Mouse (Mus musculus) embryonic facial prominence, embryonic 11.5 days (tissue): ENCODE results near the gene Ccdc3. TPM values are rescaled to one million over a fixed set of nuclear protein-coding genes. Genes with fewer than 3 reads are reported as not detected.
A peak's percentile ranks its signal among the peaks of the same experiment; 100 is the strongest.

Source experiments
- ATAC-seq: fragments of 200-750 bp; cut with Nextera tagmentation; replicated peaks from 2 replicates; pipeline ENCODE4 v1.8.0; 2017; ENCODE audit warnings: low read depth; ENCODE audit not compliant: insufficient number of reproducible peaks, low FRiP score, low TSS enrichment
- DNase-seq: peaks from one replicate; pipeline ENCODE4 v3.0.0-alpha.2; 2015; ENCODE audit warnings: low spot score
- H3K27ac ChIP-seq: fragments of 300-500 bp; sonication (generic); replicated peaks from 2 replicates; pipeline ENCODE4 v1.5.1; 2014; ENCODE audit warnings: mild to moderate bottlenecking, low read depth, low read length, control low read depth
- H3K27me3 ChIP-seq: fragments of 300-500 bp; sonication (generic); 2 replicates; pipeline ENCODE4 v1.6.1; 2014; ENCODE audit warnings: mild to moderate bottlenecking, low read length, moderate library complexity, mixed read lengths; ENCODE audit not compliant: control insufficient read depth, insufficient read depth
- H3K36me3 ChIP-seq: fragments of 300-500 bp; sonication (generic); replicated peaks from 2 replicates; pipeline ENCODE4 v1.6.1; 2014; ENCODE audit warnings: low read depth, mild to moderate bottlenecking, low read length, moderate library complexity, mixed read lengths; ENCODE audit not compliant: control insufficient read depth, insufficient read depth
- H3K4me1 ChIP-seq: fragments of 300-500 bp; sonication (generic); 2 replicates; pipeline ENCODE4 v1.6.1; 2014; ENCODE audit warnings: low read length, mixed read lengths; ENCODE audit not compliant: control insufficient read depth, insufficient read depth
- H3K4me2 ChIP-seq: fragments of 300-500 bp; sonication (generic); 2 replicates; pipeline ENCODE4 v1.6.1; 2014; ENCODE audit warnings: low read depth, mild to moderate bottlenecking, control low read depth, low read length, moderate library complexity
- H3K4me3 ChIP-seq: fragments of 300-500 bp; sonication (generic); 2 replicates; pipeline ENCODE4 v1.5.1; 2014; ENCODE audit warnings: low read depth, low read length, control low read depth
- H3K9ac ChIP-seq: fragments of 300-500 bp; sonication (generic); replicated peaks from 2 replicates; pipeline ENCODE4 v1.6.1; 2014; ENCODE audit warnings: mild to moderate bottlenecking, control low read depth, low read length
- H3K9me3 ChIP-seq: fragments of 300-500 bp; sonication (generic); replicated peaks from 2 replicates; pipeline ENCODE4 v1.6.1; 2016; ENCODE audit warnings: mild to moderate bottlenecking, low read length, inconsistent platforms, mixed read lengths; ENCODE audit not compliant: control insufficient read depth
- WGBS: fragments of 180-500 bp; shearing (Covaris S2); extraction: QIAGEN DNeasy Blood & Tissue Kit; methylation state at CpG from one replicate; pipeline ENCODE4 v1.1.7; 2014; 5-methylcytosine and 5-hydroxymethylcytosine counted together
- polyA plus RNA-seq: library from polyadenylated mRNA; unstranded; fragments of >200 nt; fragmentation: Nextera tagmentation; extraction: Ambion mirVana; gene quantifications from 2 replicates; pipeline ENCODE4 v1.2.1, GENCODE M21; 2014

Gene Ccdc3
- polyA plus RNA-seq, 1 experiment from 2014 or later: 2.4 TPM

- H3K4me2 ChIP-seq: no peak overlapping the region
- no peak for ATAC-seq
- no peak overlapping the region for H3K27ac ChIP-seq
- no peaks in the 10 kb centered on the region for H3K36me3 ChIP-seq
- no peaks in the 10 kb centered on the region for H3K4me1 ChIP-seq
- H3K9ac ChIP-seq: no peak overlapping the region
- H3K4me3 ChIP-seq: no peak overlapping the region
- WGBS: 75% methylated on average over 1 of the region's 1 CpGs
- H3K27me3 ChIP-seq: no peaks in the 10 kb centered on the region
- no peaks in the 10 kb centered on the region for H3K9me3 ChIP-seq
- DNase-seq: no peak
Observed at GRCm38 (mm10) chr2:5203146-5203545, 65.6 kb downstream of the Ccdc3 start.

- Histone ChIP-seq H3K9ac (no peak overlapping the region), H3K4me2 (no peak overlapping the region), H3K4me1 (no peaks in the 10 kb centered on the region), H3K4me3 (no peak overlapping the region), H3K27me3 (no peaks in the 10 kb centered on the region), H3K27ac (no peak overlapping the region), H3K36me3 (no peaks in the 10 kb centered on the region), H3K9me3 (no peaks in the 10 kb centered on the region)
- no peak for ATAC-seq
- WGBS: 90% methylated on average over 1 of the region's 1 CpGs
- no peak for DNase-seq
Observed at GRCm38 (mm10) chr2:5204941-5205340, 67.4 kb downstream of the Ccdc3 start.

- no peak for ATAC-seq
- 78% methylated on average over 3 of the region's 3 CpGs for WGBS
Observed at GRCm38 (mm10) chr2:5206651-5207050, 69.1 kb downstream of the Ccdc3 start.

GRCm38 (mm10) chr2:5214581-5214980 is 77.0 kb downstream of the Ccdc3 start:
- 56% methylated on average over 1 of the region's 1 CpGs for WGBS
- H3K4me2 ChIP-seq: no peak overlapping the region
- no peak overlapping the region for H3K9ac ChIP-seq
- H3K4me3 ChIP-seq: no peak overlapping the region
- no peaks in the 10 kb centered on the region for H3K36me3 ChIP-seq
- H3K4me1 ChIP-seq: no peaks in the 10 kb centered on the region
- no peaks in the 10 kb centered on the region for H3K9me3 ChIP-seq
- DNase-seq (peak; percentile 33), ATAC-seq (no peak)
- H3K27me3 ChIP-seq: no peaks in the 10 kb centered on the region
- no peak overlapping the region for H3K27ac ChIP-seq

More at GRCm38 (mm10) chr2:5206651-5207050, 69.1 kb downstream of the Ccdc3 start:
- Histone ChIP-seq H3K4me2 (no peak overlapping the region), H3K4me3 (no peak overlapping the region), H3K27me3 (no peaks in the 10 kb centered on the region), H3K36me3 (no peaks in the 10 kb centered on the region), H3K4me1 (no peaks in the 10 kb centered on the region), H3K9me3 (no peaks in the 10 kb centered on the region), H3K27ac (no peak overlapping the region), H3K9ac (no peak overlapping the region)
- no peak for DNase-seq

- DNase-seq (no peak), ATAC-seq (no peak)
- no peaks in the 10 kb centered on the region for H3K4me1 ChIP-seq
- H3K4me3 ChIP-seq: no peak overlapping the region
- no peak overlapping the region for H3K9ac ChIP-seq
- H3K9me3 ChIP-seq: no peaks in the 10 kb centered on the region
- WGBS: 71% methylated on average over 9 of the region's 9 CpGs
- H3K4me2 ChIP-seq: no peak overlapping the region
- H3K27ac ChIP-seq: no peak overlapping the region
- no peaks in the 10 kb centered on the region for H3K36me3 ChIP-seq
- no peaks in the 10 kb centered on the region for H3K27me3 ChIP-seq
Observed at GRCm38 (mm10) chr2:5215252-5215815, 77.8 kb downstream of the Ccdc3 start.

GRCm38 (mm10) chr2:5219206-5219605 is 81.6 kb downstream of the Ccdc3 start:
- no peak for ATAC-seq
- Histone ChIP-seq H3K4me2 (no peak overlapping the region), H3K27ac (no peak overlapping the region), H3K27me3 (no peaks in the 10 kb centered on the region), H3K4me1 (no peaks in the 10 kb centered on the region), H3K36me3 (no peaks in the 10 kb centered on the region), H3K9me3 (no peaks in the 10 kb centered on the region), H3K4me3 (no peak overlapping the region), H3K9ac (no peak overlapping the region)
- no peak for DNase-seq
- 85% methylated on average over 1 of the region's 1 CpGs for WGBS

- no peaks in the 10 kb centered on the region for H3K36me3 ChIP-seq
- no peak overlapping the region for H3K9ac ChIP-seq
- WGBS: 92% methylated on average over 1 of the region's 1 CpGs
- no peak for DNase-seq
- H3K27me3 ChIP-seq: no peaks in the 10 kb centered on the region
- no peaks in the 10 kb centered on the region for H3K4me1 ChIP-seq
- no peak overlapping the region for H3K4me3 ChIP-seq
- H3K27ac ChIP-seq: no peak overlapping the region
- H3K4me2 ChIP-seq: no peak overlapping the region
- H3K9me3 ChIP-seq: no peaks in the 10 kb centered on the region
- no peak for ATAC-seq
Observed at GRCm38 (mm10) chr2:5219847-5220375, 82.3 kb downstream of the Ccdc3 start.

- ATAC-seq (no peak), DNase-seq (no peak)
- Histone ChIP-seq H3K9me3 (no peaks in the 10 kb centered on the region), H3K36me3 (no peaks in the 10 kb centered on the region), H3K27me3 (no peaks in the 10 kb centered on the region), H3K4me1 (no peaks in the 10 kb centered on the region), H3K4me3 (no peak overlapping the region), H3K27ac (no peak overlapping the region), H3K9ac (no peak overlapping the region), H3K4me2 (no peak overlapping the region)
- WGBS: 66% methylated on average over 2 of the region's 2 CpGs
Observed at GRCm38 (mm10) chr2:5222571-5222970, 85.0 kb downstream of the Ccdc3 start.
